Mouse (Mus musculus): ENCODE measurements around the gene Gm15013.
A peak's percentile ranks its signal among the peaks of the same experiment; 100 is the strongest.
"Not testable (repeated sequence)": the region's sequence is repeated elsewhere in the genome, so short reads cannot be mapped to it uniquely, and the experiment has no call there.

Gene Gm15013

GRCm38 (mm10) chrX:139714381-139714780 is at the start of gene Gm15013:
Gm15013 (minus strand) TSS chrX:139714481.
- DNase-seq: no peak

DNA sequence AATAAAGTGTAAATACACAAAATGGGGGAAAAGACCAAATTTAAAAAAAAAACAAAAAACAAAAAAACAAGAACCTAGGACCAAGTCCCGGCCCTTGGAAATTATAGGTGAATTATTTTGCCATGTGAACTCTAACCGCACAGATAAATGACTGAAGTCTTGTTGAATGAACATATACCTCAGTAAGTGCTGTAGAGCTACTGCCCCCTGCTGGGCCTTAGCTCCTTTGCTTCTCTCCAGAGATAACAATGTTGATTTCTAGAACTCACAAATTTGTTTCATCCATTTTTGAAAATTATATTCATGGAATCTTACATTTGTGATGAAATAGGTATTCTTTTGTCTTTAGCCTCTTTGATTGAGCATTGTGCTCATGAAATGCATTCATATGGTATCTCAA is 48.3 kb upstream of the Gm15013 start:
- no peak for DNase-seq

DNA sequence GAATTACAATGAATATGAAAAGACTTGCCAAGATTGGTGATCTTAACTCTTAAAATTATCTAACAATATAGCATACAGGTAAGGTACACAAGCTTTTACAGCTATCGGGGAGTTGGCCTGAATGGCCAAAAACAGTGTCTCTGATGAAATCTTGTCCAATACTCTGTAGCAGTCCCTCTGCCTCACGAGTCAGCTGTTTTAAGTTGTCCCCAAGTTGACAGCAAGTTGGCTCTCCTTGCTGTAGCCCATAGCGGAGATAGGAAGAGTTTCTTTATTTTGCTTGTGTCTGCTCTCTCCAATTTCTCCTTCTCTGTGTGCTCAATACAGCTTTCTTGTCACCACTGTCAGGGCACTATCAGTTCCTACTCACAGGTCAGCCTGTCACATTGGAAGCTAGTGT is 44.4 kb upstream of the Gm15013 start:
- DNase-seq: not testable (repeated sequence)

- no peak for DNase-seq
Measured at GRCm38 (mm10) chrX:139751855-139752254, 37.6 kb upstream of the Gm15013 start.

GRCm38 (mm10) chrX:139737066-139737465 is 22.8 kb upstream of the Gm15013 start:
- DNase-seq: peak; percentile 39

- no peak for DNase-seq
Measured at GRCm38 (mm10) chrX:139730541-139730940, 16.3 kb upstream of the Gm15013 start.

GRCm38 (mm10) chrX:139722350-139722749 is 8.1 kb upstream of the Gm15013 start:
- no peak for DNase-seq

- DNase-seq: peak; percentile 99
Measured at GRCm38 (mm10) chrX:139684775-139685695, 29.2 kb downstream of the Gm15013 start, which contains the start of gene Tbc1d8b. Tbc1d8b (plus strand) TSS chrX:139684996.

GRCm38 (mm10) chrX:139684410-139684774 is 29.9 kb downstream of the Gm15013 start:
- no peak for DNase-seq

GRCm38 (mm10) chrX:139665829-139666228 is 48.5 kb downstream of the Gm15013 start:
- DNase-seq: no peak

Data from heart, adult 11 months (tissue).